Mouse (Mus musculus) spleen, adult 12 weeks (tissue): ENCODE measurements around the gene Iqschfp.

Experiments used
- DNase-seq: peaks from one replicate; pipeline ENCODE4 v3.0.0; 2022; ENCODE audit warnings: low spot score

Iqschfp gene

GRCm38 (mm10) chr3:67959672-67960071 lies 67.6 kb downstream of the Iqschfp start:
- no peak for DNase-seq

GRCm38 (mm10) chr3:67960133-67960532 lies 68.1 kb downstream of the Iqschfp start:
- no peak for DNase-seq

GRCm38 (mm10) chr3:67960727-67961126 lies 68.7 kb downstream of the Iqschfp start:
- no peak for DNase-seq

- DNase-seq: no peak
Measured at GRCm38 (mm10) chr3:67961934-67962639, 70.1 kb downstream of the Iqschfp start.

GRCm38 (mm10) chr3:67974340-67974998 lies 82.4 kb downstream of the Iqschfp start:
- DNase-seq: no peak

- no peak for DNase-seq
Measured at GRCm38 (mm10) chr3:67980006-67980405, 88.0 kb downstream of the Iqschfp start.

- DNase-seq: no peak
Measured at GRCm38 (mm10) chr3:67983329-67983728, 91.3 kb downstream of the Iqschfp start.

GRCm38 (mm10) chr3:68002415-68002814 lies 110.4 kb downstream of the Iqschfp start:
- no peak for DNase-seq

GRCm38 (mm10) chr3:68012342-68012741 lies 120.3 kb downstream of the Iqschfp start:
- no peak for DNase-seq

- no peak for DNase-seq
Measured at GRCm38 (mm10) chr3:68015786-68016185, 123.8 kb downstream of the Iqschfp start.

- DNase-seq: no peak
Measured at GRCm38 (mm10) chr3:68019401-68019800, 127.4 kb downstream of the Iqschfp start.

- no peak for DNase-seq
Measured at GRCm38 (mm10) chr3:68036097-68036496, 144.1 kb downstream of the Iqschfp start.

- no peak for DNase-seq
Measured at GRCm38 (mm10) chr3:68042951-68043350, 150.9 kb downstream of the Iqschfp start.

- no peak for DNase-seq
Measured at GRCm38 (mm10) chr3:68045475-68046416, 153.7 kb downstream of the Iqschfp start.

GRCm38 (mm10) chr3:68053538-68053937 lies 161.5 kb downstream of the Iqschfp start:
- DNase-seq: no peak

- DNase-seq: no peak
Measured at GRCm38 (mm10) chr3:68055071-68055470, 163.0 kb downstream of the Iqschfp start.

GRCm38 (mm10) chr3:68056373-68057275 lies 164.6 kb downstream of the Iqschfp start:
- peak; percentile 37 for DNase-seq

GRCm38 (mm10) chr3:68059162-68059800 lies 167.2 kb downstream of the Iqschfp start:
- no peak for DNase-seq

GRCm38 (mm10) chr3:68064731-68065130 lies 172.7 kb downstream of the Iqschfp start, which contains the start of gene Schip1:
Gene Schip1, plus strand, starts transcription at chr3:68064802.
- DNase-seq: no peak

GRCm38 (mm10) chr3:68071395-68072386 lies 179.7 kb downstream of the Iqschfp start:
- DNase-seq: no peak
